Mouse (Mus musculus) T-helper 1 cell (primary cell): ENCODE results near the gene Flt3.

ENCODE experiments used
- in situ Hi-C: fragments of 300-600 bp; cut with MboI, MseI; formaldehyde crosslinking; loops from one replicate; pipeline ENCODE4 v1.15.1; 2025; ENCODE audit warnings: high pct_unique_total_duplicates

Gene Flt3

GRCm38 (mm10) chr5:147291764-147292505 lies 108.4 kb downstream of the Flt3 start:
- in situ Hi-C loops = no loop called here

- in situ Hi-C loops = no loop called here
Observed at GRCm38 (mm10) chr5:147284365-147284764, 115.9 kb downstream of the Flt3 start.
